Mouse (Mus musculus) liver (tissue): ENCODE measurements around the gene Hyls1.
"Not testable (repeated sequence)": the region's sequence is repeated elsewhere in the genome, so short reads cannot be mapped to it uniquely, and the experiment has no call there.

Experiments
- DNase-seq: peaks from one replicate; pipeline ENCODE4 v3.0.0-alpha.2; 2020; ENCODE audit warnings: mixed read lengths

The Hyls1 gene

GRCm38 (mm10) chr9:35569571-35570534 is at the start of gene Hyls1, which contains the start of gene Pate2:
Hyls1 (minus strand) TSS chr9:35570398.
Pate2 (plus strand) TSS chr9:35570284.
- peak; percentile 96 for DNase-seq

DNA sequence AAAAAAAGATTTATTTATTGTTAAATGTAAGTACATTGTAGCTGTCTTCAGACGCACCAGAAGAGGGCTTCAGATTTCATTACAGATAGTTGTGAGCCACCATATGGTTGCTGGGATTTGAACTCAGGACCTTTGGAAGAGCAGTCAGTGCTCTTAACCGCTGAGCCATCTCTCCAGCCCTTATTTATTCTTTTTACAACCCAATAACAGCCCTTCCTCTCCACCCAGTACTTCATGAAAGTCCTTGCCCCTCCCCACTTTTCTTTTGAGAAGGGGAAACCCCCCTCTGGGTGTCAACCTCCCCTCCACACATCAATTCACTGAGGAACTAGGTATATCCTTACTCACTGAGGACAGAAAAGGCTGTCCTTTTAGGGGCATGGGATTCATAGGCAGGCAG is 46.6 kb upstream of the Hyls1 start:
- DNase-seq = not testable (repeated sequence)

DNA sequence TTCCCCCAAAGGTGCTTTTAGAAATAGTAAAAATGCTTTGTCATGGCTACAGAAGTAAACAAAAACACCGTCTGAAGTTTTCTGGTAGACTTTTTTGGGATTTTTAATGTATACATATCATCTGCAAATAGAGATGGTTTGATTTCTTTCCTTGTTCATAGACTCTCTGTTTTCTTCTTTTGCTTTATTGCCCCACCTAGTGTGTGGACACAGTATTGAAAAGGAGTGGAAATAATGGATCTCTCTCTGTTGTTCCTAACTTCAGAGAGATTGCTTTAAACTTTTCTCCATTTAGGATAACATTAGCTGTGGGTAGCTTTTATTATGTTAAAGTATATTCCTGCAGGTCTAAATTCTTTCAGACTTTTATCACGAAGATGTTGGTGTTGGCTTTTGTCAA is 43.8 kb upstream of the Hyls1 start:
- DNase-seq = no peak

DNA sequence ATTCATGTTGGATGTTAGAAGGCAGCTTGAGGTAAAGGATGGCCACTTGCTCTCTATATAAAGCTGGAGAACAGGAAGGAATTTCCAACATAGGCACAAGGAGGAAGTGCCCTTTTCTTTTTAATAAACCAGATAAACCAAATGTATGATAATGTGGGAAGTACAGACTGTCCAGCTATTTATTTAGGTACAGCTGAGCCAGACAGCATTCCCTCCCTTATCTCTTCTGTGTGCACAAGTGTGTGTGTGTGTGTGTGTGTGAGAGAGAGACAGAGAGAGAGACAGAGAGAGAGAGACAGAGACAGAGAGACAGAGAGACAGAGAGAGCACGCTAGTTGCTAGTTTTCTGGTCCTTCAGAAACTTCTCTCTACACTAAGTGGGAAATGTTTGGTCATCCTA is 41.6 kb upstream of the Hyls1 start, which contains the start of gene Pate4:
TSS of gene Pate4 (minus strand) at position 101 of the 400 bp plus-strand sequence.
- DNase-seq = no peak

DNA sequence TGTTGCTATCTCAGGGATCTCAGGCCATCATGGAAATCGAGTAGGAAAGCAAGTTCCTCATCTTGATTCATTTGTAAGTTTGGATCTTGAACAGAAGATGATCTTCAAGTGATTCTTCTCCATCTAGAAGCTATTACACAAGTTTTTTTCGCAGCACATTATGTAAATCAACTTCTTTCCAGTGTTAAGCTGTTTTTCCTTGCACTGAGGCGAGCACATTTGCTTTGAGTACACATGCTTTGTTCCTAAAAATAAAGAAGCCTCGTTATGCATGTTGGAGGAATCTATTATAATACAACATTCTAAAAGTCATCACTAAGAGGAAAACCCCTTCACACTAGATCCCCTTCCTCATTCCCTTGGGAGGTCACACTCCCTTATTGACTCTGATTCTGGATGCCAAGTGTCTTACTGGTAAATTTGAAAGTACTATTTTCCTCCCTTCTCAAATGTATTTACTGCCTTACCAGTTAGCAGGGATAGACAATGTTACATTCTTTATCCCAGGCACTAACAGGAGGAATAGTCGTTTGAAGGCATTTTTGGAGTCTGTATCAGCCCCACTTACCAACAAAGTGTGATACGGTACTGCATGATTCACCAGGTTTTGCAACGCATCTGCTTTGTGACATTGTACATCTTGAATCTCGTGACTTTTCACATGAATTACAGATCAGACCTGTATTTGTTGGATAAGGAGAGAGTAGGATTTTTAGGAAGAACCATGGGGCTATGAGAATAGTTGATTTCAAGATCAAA is 37.6 kb upstream of the Hyls1 start:
- DNase-seq = no peak

DNA sequence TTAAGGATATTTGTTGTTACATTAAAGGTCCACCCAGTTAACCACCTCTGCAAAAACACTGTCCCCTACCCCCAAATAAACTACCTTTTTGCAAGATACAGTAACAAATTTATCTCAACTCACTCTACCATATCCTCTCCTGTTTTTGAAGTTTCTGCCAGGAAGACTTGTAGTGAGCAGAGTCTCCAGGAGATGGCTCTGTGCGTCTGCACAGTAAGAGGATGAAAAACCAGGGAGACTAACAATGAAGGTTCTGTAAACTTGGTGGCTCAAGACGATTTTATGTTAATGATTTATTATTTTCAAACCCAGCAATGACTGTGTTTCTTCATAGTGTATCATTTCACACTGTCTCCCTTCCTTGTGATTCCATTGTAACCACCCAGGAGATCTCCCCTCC is 22.7 kb upstream of the Hyls1 start:
- DNase-seq = no peak

GRCm38 (mm10) chr9:35587674-35588073 is 17.5 kb upstream of the Hyls1 start:
- DNase-seq = no peak

DNA sequence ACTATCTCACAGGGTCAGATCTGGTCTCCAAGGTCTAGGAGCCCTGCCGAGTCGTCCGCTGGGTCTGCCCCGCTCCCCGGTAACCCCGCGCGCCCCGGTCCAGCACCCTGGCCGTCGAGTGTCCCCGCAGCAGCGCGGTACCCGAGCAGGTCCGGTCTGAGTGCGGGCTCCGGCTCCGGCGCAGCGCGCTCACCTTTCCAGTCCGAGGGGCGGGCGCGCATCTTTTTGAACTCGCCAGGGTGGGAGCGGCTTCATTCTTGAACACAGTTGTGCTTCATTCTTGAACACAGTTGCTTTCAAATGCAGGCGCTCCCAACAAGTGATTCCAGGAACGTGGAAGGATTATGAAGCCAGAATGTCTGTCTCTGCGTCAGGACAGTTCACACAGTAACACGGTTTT is 4.2 kb upstream of the Hyls1 start:
- no peak for DNase-seq

DNA sequence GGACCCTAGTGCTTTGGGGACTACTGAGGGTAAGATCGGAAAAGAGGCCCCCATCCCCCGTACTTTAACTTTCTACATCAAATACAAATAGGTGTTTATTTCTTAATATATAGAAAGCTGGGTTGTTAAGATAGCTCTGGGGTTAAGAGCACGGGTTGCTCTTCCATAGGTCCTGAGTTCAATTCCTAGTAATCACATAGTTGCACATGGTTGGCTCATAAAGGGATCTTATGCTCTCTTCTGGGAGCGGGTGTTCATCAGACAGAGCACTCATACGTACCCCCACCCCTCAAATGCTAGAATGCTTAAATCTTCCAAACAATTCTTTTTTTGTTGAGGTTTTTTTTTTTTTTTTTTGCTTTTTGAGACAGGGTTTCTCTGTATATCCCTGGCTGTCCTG is 465 bp upstream of the Hyls1 start:
- no peak for DNase-seq

- DNase-seq = no peak
Measured at GRCm38 (mm10) chr9:35567995-35568394, 2.2 kb downstream of the Hyls1 start.

DNA sequence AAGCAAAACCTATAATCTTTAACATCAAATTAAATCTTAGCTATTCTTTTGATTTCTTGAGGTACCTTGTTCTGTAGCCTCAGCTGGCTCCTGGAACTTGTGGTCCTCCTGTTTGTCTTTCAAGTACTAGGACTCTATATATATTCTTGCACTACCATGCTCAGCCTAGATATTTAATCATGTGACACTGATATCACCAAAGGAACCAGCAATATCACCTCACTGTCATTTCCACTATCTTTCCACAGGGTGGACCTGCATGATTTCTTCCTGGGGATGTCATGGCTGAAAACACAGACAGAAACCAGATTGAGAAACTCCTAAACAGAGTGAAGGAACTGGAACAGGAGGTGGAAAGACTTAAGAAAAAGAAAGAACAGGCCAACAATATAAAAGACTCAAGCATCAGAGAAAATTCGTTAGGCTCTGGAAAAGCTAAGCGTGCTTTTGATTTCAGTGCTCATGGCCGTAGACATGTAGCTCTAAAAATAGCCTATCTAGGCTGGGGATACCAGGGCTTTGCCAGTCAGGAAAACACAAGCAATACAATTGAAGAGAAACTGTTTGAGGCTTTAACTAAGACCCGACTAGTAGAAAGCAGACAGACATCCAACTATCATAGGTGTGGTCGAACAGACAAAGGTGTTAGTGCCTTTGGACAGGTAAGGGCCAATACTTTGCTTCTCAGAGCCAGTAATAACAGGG is 5.5 kb downstream of the Hyls1 start:
- DNase-seq = no peak

- no peak for DNase-seq
Measured at GRCm38 (mm10) chr9:35561583-35561982, 8.6 kb downstream of the Hyls1 start.

DNA sequence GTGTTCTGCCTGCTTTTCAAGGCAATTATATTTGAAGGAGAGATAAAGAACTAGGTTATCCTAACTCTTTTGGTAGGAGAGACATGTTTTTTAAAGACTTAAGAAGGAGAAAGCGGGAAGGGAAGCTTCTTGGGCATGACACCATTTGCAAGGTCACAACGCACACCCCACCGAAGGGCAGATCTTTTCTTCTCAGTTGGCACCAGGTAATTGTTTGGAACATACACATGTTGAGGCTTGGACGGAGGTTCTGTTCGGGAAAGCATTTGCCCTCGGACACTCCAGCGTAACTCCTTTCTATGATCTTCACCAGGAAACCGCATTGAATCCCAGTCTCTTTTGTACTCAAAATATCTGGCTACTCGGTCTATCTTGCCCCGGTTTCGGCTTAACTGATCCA is 9.1 kb downstream of the Hyls1 start:
- DNase-seq = no peak

DNA sequence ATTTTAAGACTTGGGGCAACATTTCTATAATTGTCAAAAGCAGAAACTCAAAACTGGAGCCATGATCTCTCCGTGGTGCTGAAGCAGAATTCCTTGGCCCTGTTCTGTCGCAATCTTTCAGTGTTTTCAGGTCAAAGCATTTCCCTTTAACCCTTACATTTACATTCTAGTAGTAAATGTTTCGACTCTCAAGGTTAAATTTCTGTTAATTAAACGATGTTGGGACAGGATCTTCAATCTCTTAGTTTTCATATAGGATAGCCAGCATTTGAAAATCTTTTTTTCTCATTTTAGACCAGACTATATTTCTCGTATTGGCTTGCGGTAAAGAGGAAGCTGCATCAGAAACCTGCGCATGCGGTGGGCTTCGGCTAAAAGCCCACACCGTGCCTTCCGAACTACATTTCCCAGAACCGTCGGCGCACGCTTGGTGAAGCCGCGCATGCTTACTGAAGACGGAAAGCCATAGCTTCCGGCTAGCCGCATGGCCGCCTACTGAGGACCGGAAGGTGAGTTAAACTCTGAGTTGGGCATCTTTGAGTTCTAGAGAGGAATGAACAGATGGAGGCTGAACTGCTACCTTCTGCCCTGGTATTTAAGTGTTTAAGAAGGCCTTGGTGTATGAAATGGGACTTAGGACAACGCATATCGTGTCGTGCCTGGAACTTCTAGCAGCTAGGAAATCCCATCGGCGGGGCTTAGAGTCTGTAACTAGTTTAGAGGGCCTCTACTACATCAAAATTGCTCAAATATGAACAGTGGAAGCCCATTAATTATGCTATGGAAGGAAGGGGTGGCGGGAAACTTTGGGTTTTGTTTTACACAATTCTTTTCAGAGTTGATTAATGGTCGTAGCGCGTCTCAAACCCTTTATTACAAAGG is 10.9 kb downstream of the Hyls1 start:
- peak; percentile 81 for DNase-seq

GRCm38 (mm10) chr9:35558257-35559008 is 11.8 kb downstream of the Hyls1 start, which contains the start of the genes Ddx25 and Pus3:
Ddx25 (minus strand) TSS chr9:35558528.
Pus3 (plus strand) TSS chr9:35558595.
- DNase-seq = peak; percentile 30

DNA sequence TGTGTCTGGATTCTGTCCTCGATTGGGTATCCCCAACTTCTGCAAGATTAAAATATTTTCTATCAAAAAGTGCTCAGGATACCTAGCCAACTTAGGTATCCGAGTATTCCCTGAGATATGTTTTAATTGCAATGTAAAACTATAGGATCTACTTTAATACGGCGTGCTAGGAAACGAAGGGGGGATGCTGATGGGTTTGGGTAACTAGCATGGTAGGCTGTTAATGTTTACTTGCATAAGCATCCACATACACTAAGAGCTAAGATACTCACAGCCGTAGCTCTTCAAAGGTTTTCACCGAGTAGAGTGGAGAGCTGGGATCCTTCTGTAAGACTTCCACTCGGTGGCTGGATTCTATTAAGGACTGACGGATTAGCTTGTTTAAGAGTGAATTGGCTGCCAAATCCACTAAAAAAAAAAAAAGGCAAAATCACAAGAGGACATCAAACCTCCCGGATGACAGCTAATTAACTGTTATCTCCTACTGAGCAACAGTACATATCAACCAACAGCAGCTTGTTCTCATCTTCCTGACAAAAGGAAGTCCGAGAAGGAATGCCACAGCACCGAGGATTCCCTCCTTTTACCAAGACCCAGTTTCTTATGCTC is 13.6 kb downstream of the Hyls1 start:
- DNase-seq = no peak

GRCm38 (mm10) chr9:35548455-35548854 is 21.7 kb downstream of the Hyls1 start:
- no peak for DNase-seq

GRCm38 (mm10) chr9:35546745-35547144 is 23.5 kb downstream of the Hyls1 start:
- DNase-seq = no peak

DNA sequence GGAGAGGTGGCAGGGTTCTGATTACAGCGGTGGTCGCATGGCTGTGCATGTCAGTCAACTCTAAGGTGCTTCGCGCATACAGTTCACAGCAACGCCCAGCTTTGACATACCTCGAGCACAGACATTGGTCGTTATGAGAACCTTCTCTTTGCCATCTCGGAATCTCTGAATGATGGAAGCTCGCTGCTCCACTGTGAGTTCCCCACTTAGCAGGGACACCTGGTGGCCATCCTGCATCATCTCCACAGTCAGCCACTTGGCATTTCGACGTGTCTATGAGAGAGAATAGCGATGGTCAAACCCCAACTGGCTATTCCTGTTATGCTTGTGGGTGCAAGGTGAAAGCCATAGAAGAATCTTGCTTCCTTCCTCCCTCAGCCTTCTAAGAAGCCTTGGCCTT is 24.5 kb downstream of the Hyls1 start:
- no peak for DNase-seq

GRCm38 (mm10) chr9:35544666-35545065 is 25.5 kb downstream of the Hyls1 start:
- DNase-seq = no peak
